Mouse (Mus musculus) left cerebral cortex, adult 9 months (tissue): ENCODE data around the gene Cdh12.
A peak's percentile ranks its signal among the peaks of the same experiment; 100 is the strongest.
"Not testable (repeated sequence)": the region's sequence is repeated elsewhere in the genome, so short reads cannot be mapped to it uniquely, and the experiment has no call there.

Source experiments
- DNase-seq, 2 experiments: peaks; one replicate each; pipeline ENCODE4 v3.0.0; 2022; ENCODE audit warnings: low spot score in 2 of 2

Gene Cdh12

DNA sequence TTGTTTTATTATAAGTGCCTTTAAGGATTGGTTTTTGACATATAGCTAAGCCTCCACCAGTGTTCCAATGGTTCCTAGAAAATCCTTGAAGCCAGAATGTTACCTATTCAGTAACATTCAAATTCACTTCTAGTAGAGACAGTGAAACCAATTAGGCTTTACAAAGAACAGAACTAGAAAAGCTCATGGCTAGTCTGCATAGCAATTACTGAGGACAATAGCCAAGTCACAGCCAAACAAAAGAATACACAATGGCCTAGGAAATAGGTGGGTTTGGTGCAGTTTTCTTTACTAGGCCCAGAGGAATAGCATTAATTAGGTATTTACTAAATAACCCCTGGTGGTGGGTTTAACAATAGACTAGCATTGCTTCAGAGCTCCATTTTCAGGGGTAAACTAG, 917.3 kb downstream of the Cdh12 start:
- no peak for DNase-seq

DNA sequence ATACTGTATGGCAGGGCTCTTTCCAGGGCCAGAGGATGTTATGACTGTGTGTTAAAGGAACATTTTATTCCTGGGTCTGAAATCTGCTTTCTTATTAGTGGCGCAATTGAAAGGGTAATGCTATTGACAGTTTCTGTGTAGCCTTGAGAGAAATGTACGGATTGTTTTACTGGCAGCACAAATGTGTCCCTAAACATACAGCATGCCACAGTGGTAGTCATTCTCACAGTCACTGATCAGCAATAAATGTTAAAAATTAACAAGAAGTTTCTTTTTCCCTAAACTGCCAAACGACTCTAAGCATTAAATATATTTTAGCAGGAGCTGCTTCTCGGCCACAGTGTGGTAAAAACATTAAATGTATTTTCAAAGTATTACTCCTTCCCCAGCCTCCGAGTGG, 926.4 kb downstream of the Cdh12 start:
- no peak for DNase-seq

DNA sequence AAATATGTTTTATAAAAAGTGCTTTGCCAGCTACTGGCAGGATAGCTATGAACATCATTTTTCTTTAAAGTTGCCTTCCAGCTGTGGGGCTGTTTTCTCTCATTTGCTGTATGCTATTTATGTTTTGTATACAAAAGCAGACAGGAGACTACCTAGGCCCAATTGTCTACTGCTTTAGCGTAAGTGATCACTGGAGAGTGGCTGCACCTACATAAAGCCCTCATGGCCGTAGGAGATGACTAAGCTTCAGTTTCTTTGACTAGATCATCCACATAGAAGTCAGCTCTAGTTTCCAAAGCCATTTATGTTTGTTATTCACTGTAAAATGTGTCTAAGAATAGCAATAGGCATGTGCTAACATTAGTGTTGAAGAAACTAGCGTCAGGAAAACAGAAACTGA, 926.8 kb downstream of the Cdh12 start:
- no peak for DNase-seq

DNA sequence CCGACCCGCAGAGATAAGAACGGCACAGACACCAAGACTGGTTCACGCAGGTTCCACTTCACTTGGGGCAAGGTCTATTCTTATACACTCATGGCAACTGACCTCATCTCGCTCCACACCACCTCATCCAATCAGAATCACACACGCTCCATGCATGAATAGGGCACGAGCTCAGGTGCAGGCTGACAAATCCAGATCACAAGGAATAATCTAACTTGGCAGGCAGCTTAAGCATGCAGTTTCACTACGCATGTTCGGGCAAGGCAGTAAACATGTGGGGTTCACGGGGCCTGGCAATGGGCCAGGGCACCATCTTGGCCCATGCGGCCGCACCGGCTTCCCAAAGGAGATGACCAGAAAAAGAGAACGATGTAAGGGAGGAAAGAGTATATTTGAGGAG, 942.4 kb downstream of the Cdh12 start:
- DNase-seq = not testable (repeated sequence)

DNA sequence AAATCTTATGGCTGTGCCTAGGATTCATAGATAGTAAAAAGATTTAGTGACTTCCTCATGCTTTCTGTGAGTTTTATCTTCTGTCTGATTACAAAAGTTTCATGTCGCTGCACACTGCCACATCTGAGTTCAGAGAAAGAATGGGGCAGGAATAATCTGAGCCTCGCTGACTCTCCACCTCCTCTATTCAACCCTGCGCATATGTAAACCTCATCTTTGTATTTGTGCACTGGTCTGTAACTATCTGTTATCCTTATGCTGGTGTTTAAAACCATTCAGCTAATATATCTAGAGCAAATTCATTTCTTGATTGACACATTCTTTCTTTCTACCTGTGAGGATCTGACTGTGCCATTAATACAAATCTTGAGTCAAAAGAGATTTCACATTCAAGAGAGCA, 944.0 kb downstream of the Cdh12 start:
- no peak for DNase-seq

DNA sequence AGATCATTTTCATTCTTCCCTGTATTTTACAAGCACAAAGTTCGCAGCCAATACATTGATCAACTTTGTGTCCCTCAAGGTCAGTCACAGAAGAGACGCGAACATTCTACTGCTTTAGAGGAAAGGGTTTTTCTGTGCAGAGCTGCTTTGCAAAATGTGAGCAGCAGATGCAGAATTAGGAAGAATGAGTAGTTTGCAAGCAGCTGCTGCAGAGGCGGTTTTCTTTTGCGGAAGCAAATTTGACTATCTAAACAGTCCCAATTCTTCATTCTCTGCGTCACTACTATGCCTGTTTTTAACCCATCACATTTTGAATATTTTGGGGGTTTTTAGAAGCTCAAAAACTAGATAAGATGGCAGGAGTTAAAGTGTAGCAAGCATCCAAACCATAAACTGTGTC, 956.1 kb downstream of the Cdh12 start:
- peak; percentile 25 to 75 for DNase-seq

DNA sequence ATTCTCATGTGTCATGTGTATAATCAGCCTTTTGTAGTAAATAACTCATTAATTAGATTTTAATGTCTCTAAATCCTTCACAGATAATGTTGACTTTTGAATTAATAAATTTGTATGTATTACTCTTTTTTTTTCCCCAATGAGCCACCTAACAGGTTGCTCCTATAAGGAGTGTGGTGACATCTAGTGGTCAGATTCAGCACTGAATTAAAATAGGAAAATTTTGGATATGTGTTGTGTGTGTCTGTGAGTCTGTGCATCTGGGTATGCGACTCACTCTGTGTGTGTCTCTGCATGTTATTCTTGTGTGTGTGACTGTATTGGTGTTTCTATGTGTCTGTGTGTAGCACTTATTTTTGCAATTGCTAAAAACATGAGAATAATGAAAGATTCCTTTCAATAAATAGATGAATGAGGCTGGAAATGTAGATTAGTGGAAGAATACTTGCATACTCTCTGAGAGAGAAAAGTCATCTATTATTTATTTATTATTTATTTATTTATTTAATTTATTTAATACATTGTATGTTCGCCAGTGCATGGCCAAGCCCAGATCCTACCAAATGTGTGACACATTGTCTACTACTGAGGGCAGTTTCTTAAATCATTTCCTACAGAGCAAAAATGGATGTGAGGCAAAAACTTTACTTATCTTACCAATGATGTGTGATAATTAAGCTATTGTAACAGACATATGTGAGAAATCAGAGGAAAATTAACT, 958.4 kb downstream of the Cdh12 start:
- DNase-seq = peak; percentile 24 to 26

DNA sequence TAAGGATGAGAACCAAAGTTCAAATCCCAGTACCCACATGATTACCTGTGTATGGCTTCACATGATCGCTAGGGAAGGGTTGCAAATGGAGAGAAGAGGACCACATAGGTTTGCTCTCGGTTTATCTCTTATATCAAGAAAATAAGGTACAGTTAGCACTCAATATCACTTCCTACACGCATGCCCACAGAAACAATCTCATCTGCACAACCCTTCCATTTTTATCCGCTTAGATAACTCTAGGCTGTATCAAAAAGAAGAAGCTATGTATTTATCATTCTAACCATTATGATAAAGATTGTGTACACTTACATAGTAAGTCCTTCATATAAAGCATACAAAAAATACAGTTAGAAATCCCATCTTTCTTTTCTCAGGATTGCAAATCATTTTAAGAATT, 988.3 kb downstream of the Cdh12 start:
- no peak for DNase-seq

DNA sequence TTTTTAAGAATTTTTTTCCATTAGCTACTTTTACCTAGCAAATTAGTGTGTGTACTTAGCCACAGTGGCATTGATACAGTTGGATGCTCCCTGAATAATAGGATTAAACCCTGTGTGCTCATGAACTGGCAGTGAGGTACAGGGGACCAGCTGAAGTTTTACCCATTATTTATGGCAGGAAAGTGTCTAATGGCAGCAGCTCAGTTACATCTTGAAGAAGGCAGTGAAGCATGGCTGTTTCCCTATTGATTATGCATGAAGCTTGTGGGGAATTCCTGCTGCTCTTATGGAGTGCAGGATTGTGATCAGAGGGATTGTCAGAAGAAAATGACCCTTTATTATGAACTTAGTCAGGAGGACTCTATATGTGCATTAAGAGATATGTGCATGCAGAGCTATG, 988.9 kb downstream of the Cdh12 start:
- DNase-seq = no peak

DNA sequence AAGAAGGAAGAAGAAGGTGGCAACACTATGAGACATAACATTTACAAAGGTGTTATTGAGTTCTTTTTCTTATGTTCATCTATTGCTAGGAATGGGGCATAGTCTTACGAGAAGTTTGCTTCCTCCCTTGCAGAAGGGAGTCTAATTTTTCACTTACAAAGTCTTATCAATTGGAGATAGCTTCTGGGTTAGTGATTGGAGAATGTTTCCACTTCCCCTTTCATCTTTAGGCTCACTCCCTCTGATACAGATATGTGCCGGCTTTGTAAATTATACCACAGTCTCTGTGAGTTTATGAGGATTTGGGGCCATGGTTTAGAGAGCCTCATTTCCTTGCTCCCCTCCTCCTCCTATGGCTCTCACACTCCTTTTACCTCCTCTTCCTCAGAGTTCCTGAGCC, 1009.0 kb downstream of the Cdh12 start:
- DNase-seq = no peak

DNA sequence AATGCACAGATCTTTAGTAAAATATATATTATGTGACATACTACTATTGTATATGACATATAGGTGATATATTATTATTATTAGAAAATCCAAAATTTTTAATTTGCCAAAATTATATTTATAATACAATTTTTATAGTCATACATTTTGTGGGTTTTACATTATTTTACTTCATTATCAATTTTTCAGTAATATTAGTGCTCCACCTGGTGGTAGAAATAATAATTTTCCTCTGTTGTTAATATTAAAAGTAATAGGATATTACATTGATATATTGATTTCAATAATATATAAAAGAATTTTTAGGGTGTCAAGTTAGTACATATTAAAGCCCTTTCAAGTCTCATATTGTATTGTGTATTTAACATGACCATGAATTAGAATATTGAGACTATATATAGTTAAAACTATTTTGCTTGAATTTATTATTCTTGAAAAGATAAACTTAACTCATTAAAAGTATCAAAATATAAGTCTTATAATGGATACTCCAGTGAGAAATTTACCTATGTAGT, 1070.3 kb downstream of the Cdh12 start:
- DNase-seq = no peak

DNA sequence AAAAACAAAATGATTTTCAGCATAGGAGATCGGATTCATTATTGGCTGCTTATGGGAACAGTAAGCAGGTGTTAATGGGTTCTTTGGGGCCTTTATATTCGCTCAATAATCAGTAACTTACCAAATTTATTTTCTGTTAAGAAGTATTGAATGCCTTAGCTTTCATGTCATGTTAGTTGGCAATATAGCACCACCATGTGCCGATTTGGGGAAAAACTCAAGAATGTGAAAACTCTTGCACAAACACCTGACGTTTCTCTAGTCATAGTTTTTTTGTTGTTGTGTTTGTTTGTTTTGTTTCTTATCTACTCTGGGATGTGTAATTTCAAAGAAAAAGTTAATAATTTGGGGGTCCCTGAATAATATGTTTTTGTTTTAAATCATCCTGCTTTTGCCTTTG, 1081.7 kb downstream of the Cdh12 start:
- DNase-seq = no peak

DNA sequence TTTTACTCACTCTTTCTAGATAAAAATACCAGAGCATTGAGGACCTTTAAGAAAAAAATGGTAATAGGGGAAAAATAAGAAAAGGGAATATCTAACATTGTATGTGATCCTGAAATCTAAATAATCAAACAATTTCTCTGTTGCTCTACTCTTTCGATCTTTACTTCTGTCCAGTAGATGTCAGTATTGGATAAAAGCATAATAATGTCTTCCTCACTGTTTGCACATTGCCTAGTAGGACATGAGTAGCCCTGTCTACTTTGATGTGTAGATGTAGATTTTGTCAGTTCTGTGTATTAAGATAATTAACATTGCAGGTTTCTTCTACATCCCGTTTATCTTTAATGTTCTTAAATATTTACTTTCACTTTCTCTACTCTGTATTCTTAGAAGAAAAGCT, 1087.8 kb downstream of the Cdh12 start:
- no peak for DNase-seq

DNA sequence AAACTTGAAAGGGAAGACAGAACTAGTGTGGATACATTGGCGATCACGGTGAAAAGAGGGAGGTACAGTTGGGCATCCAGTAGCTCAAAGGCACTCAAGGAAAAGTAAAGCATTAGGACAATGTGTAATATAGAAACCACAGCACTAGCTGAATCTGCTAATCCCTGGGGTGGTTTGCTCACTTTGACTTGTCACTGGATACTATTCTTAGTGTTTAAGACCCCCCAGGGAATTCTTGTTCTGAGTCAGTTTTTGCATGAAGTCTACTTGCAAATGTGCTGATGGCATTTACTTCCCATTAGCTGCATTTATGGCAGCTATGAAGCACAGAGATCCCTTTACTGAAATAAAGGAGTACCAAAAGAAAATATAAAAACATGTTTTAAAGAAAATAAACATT, 1095.7 kb downstream of the Cdh12 start:
- no peak for DNase-seq

DNA sequence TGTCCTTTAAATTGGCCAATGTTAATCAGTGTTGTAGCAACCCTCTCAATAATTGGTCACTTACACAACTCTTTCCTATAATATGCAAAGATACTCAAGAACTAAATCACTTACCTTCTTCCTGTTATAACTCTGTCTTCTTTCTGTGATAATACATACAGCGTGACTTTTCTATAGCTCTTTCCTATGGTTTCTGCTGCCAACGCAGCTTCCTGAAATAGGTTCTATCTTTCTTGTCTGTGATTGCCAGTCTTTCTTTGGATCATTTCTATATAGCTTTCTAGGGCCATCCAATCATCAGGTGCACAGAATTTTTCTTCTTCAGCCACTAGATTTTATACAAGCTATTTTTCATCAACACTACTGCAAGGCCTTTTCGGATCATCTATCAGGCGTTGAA, 1106.9 kb downstream of the Cdh12 start:
- DNase-seq = no peak

DNA sequence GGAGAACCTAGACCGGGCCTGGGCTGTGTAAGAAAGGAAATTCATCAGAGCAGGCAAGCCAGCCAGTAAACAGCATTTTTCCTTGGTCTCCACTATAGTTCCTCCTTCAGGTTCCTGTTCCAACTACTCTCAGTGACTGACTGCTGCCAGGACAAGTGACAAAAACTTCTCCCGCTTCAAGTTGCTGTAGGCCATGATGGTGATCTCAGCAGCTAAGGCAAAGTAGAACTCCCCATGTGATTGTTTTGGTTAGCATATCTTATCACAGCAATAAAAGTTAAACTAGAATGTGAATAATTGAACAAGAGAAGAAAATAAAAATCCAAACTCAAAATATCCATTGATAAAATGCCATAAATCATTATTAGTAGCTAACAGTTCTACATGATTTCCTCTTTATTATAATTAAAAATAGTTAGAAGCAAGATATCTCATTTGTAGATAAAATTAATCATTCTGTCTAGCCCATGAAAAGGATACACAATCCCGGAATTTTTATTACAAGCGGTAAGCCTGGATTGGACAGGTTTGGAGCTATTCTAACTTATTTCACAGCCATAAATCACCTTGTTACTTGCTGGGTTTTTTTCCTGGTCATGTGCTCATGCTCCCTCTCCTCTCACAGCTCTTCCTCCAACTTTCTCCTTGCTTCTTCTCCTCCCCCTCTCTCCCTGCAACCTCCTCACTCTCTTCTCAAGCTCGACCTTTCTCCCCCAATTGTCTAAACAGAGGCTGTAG, 1117.4 kb downstream of the Cdh12 start:
- no peak for DNase-seq

DNA sequence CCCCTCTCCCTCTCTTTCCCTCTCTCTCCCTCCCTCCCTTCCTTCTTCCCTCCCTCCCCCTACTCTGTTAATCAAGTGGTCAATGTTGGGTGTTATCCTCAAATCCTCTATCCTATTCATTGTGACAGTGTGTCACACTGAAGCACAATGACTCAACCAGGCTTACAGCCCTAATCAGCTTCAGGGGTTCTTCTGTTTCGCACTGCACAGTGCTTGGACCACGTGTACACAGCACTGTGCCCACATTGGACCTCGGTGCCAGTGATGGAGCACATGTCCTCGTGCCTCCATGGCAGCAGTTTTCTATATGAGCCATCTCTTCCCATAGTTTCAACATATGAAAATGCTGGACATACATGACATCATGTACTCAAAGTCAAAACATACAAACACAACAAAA, 1155.4 kb downstream of the Cdh12 start:
- DNase-seq = no peak
